Mouse (Mus musculus) right cerebral cortex, adult 2 months (tissue): Measurements from ENCODE around the gene Slc12a9.

Experiments
- DNase-seq, 2 experiments: peaks; one replicate each; pipeline ENCODE4 v3.0.0; 2021 to 2022; ENCODE audit warnings: low spot score in 2 of 2

The Slc12a9 gene

GRCm38 (mm10) chr5:137308356-137308755, 25.0 kb downstream of the Slc12a9 start:
- no peak for DNase-seq

DNA sequence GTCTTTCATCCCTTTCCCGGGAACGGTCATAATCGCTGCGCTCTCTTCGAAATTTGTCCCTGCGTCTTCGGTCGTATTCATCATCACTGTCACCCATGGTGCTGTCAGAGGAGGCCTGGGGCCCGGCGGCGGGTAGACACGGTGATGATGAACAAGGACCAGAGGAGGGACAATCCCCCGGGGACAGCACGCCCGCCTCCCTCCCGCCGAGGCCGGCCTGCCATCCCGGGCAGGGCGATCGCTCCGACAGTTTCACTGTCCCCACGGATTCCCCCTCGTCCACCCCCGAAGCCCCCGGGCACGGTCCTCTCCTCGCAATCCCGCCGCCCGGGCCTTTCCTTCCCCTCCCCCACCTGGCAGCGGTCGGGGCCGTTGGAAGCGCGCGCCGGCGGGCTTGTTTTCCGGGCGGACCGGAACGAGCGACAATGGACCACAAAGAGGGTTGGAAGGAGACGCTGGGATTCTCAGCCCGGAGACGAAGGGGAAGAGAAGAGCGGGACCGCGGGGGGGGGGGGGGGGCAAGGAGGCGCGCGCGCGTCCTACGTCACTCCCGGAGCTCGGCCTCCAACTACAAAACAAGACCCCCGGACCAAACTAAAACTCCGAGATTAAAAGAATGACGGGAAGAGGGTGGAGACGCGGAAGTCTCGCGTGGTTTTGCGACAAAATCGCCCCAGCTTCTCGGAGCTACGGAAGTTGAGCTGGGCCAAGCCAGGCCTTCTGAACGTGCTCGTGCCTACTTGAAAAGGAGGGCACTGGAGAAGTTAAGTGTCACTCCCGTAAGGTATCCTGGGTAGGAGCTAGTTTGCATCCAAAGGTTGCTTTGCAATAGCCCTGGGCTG, 26.1 kb downstream of the Slc12a9 start, which contains the start of gene Srrt:
Gene Srrt, minus strand, starts transcription at position 604 of the 842 bp plus-strand sequence.
- DNase-seq = peak; percentile 91 to 93

DNA sequence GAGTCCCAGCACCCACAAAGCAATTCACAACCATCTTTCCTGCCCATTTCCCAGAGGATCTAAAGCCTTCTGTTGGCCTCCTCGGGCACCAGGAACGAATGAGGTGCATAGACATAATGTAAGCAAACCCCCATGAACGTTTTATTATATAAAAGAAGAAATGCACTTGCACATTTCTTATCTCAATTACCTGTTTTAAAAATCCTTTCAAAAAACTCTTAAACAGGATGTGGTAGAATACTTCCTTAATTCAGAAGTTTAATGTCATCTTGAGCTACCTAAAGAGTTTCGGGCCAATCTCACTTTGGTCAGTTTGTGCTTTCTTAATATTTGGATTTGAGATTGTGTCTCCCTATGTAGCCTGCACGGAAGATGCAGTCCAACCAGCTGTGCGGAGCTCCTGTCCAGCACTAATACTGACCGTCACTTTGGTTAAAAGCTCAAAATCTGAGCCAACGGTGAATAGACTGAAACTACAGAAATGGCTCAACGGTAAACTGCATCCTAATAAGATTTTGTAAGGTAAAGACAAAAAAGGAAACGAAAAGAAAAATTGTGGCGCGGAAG, 26.9 kb downstream of the Slc12a9 start:
- DNase-seq = no peak

DNA sequence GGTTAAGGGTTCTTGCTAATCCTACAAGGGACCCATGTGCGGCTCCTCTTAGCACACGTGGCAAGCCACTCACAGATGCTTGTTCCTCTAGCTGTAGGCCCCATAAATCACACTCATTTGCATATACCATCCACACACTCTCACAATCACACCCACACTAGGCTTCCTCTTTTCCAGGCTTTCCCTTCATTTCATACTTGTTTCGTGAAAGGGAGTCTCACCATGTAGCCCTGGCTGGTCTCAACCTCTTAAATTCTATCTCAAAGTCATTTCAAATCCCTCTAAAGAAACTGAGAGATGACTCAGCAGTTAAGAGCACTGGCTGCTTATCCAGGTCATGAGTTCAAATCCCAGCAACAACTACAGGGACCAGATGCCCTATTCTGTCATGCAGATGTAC, 27.6 kb downstream of the Slc12a9 start:
- no peak for DNase-seq

DNA sequence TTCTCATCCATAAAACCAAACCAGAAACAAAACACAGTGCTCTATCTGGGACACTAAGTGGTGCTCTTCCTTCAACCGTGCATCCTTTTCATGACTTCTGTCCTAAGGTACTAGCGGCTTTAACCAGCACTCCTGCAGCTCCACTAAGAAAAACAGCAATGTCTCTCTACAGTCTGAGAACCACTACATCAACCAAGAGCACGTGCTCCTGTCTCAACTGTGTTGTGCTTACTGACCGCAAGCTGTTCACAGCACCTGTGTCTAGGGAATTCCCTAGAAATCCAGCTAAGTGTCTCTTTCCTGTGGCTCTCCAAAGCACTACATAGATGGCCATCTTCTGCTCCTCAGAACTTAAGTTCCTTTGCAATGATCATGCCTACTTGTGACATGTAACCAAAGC, 28.6 kb downstream of the Slc12a9 start:
- no peak for DNase-seq

DNA sequence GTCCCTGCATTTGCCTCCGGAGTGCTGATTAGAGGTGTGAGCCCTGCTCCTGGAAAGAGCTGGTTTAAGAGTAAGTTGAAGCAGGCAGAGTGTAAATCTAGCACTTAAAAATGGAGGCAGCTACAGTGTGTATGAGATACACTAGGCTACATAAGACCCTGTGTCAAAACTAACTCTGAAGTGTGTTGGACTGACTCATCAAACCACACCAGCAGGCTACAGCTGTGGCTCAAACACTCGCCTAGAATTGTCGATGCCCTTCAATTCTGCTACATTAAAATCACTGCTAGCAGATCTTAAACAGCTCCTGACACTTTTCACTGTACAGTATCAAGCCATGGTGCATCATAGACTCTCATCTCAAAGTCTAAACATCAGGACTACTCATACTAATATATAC, 29.2 kb downstream of the Slc12a9 start:
- DNase-seq = no peak

DNA sequence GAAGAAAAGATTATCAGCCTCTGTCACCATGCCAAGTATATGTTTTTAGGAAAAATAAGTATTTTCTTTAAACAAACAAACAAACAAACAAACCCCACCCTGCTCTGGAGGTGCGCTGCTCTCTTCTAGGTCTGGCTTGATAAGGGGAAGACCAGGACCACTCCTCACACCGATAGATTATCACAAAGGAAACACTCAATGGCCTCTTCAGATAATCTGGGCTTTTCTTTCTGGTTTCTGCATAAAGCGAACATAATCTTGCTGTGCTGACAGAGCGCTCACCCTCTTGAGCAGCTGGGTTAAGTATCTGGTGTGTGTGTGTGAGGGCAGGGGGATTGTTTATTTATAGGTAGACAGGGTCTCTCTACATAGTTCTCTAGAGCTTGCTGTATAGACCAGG, 29.8 kb downstream of the Slc12a9 start:
- DNase-seq = no peak

GRCm38 (mm10) chr5:137301253-137301652, 32.1 kb downstream of the Slc12a9 start:
- no peak for DNase-seq

DNA sequence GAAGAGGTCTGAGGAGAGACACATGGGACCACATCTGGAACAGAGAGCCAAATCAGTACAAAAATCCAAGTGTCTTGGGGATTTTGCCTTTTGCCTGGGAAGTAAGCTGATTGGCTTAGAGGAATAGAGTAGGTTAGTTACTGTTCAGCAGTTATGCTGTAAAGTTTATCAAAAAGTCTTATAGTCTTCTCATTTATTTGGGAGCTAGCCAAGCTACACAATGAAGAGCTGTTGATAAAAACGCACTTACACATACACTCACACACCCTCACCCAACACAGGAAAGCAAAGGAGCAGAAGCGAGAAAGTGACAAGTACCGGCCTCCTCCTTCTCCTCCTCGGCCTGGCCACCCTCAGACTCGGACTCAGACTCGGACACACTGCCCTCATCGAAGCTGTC, 34.2 kb downstream of the Slc12a9 start:
- DNase-seq = no peak

- DNase-seq = no peak
Measured at GRCm38 (mm10) chr5:137297126-137297525, 36.3 kb downstream of the Slc12a9 start.

DNA sequence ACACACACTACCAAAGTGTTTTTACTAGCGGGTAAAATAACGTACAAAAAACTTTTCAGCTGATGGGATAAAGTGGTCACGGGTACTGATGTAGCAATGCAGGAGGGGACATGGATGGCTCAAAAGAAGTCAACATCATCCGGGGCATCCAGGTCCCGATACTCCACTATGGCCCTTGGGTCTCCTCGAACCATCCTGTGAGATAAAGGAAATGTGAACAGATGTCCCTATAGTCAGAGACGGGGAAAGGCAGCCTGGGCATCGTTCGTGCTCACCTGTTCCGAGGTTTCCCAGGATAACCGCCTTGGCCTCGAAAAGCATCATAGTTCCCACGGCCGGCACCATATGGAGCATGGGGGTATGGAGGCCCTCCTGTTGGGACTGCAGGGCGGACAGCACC, 37.7 kb downstream of the Slc12a9 start:
- no peak for DNase-seq

GRCm38 (mm10) chr5:137295296-137295695, 38.1 kb downstream of the Slc12a9 start:
- DNase-seq = no peak

- no peak for DNase-seq
Measured at GRCm38 (mm10) chr5:137294744-137295093, 38.7 kb downstream of the Slc12a9 start.

GRCm38 (mm10) chr5:137293839-137294743, 39.3 kb downstream of the Slc12a9 start, which contains the start of gene Ufsp1:
Ufsp1 (plus strand) TSS chr5:137294629.
- DNase-seq = peak; percentile 95 to 96

DNA sequence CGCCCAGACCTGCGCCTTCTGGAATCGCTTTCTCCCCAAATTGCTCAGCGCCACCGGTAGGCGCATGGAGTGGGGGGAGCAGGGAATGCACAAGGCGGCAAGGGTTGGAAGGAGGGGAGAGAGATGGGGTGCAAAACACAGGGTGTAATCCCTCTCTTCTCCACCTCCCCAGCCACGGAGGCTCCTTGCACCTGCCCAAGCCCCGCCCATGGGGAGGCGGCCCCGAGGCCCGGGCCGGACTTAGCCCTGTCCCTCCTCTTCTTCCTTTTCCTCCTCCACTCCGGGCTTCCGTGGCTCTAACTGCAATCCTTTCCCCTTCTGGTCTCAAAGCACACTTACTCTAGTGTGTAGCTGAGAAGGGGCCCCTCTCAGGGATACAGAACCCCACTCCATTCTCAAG, 40.1 kb downstream of the Slc12a9 start:
- DNase-seq = peak; percentile 67 to 75

- DNase-seq = no peak
Measured at GRCm38 (mm10) chr5:137291381-137291926, 41.9 kb downstream of the Slc12a9 start.

DNA sequence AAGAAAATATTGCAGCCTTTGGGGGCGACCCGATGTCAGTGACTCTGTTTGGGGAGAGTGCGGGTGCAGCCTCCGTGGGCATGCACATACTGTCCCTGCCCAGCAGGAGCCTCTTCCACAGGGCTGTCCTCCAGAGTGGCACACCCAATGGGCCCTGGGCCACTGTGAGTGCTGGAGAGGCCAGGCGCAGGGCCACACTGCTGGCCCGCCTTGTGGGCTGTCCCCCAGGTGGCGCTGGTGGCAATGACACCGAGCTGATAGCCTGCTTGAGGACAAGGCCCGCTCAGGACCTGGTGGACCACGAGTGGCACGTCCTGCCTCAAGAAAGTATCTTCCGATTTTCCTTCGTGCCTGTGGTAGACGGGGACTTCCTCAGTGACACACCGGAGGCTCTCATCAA, 42.7 kb downstream of the Slc12a9 start:
- DNase-seq = no peak

DNA sequence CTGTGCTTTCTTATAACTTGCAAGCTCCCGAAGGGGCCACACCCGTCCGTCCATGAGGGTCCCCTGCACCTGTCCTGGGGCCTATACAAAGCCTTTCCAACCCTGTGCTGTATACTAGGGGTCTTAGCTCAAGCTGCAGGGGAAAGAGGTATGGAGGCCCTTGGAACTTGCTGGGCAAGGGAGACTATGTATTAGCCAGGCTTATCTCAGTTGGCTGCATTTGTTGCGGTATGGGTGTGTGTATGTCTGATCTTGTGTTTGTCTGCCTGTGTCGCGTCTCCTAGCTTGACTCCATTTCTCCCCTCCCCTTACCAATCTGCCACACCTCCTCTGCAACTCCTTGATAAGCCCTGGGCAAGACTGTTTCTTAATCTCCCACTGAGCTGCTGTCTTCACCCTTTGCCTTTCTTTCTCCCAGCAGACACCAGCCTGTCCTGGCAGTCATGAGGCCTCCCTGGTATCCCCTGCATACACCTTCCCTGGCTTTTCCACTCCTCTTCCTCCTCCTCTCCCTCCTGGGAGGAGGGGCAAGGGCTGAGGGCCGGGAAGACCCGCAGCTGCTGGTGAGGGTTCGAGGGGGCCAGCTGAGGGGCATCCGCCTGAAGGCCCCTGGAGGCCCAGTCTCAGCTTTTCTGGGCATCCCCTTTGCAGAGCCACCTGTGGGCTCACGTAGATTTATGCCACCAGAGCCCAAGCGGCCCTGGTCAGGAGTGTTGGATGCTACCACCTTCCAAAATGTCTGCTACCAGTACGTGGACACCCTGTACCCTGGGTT, 43.6 kb downstream of the Slc12a9 start:
- no peak for DNase-seq

DNA sequence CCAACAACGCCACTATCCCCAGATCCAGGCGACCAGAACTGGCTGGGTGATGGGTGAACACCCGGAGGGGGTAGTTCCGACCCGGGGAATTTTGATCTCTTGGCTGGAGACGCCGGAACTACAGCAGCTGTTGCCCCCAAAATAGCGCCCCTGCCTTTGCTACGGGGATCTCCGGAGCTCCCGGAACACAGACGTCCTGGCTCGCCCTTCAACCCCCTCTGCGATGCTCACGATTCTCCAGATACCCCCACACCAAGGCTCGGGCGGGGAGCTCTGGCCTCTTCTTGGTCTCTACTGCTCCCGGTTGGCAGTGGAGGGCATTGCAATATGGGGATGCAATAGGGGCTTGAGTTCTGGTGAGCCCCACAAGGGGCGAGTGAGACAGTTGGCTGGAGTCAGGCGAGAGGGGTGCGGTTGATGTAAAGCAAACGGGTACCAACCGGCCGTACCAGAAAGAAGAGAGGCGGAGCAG, 44.4 kb downstream of the Slc12a9 start:
- DNase-seq = peak; percentile 58 to 65

DNA sequence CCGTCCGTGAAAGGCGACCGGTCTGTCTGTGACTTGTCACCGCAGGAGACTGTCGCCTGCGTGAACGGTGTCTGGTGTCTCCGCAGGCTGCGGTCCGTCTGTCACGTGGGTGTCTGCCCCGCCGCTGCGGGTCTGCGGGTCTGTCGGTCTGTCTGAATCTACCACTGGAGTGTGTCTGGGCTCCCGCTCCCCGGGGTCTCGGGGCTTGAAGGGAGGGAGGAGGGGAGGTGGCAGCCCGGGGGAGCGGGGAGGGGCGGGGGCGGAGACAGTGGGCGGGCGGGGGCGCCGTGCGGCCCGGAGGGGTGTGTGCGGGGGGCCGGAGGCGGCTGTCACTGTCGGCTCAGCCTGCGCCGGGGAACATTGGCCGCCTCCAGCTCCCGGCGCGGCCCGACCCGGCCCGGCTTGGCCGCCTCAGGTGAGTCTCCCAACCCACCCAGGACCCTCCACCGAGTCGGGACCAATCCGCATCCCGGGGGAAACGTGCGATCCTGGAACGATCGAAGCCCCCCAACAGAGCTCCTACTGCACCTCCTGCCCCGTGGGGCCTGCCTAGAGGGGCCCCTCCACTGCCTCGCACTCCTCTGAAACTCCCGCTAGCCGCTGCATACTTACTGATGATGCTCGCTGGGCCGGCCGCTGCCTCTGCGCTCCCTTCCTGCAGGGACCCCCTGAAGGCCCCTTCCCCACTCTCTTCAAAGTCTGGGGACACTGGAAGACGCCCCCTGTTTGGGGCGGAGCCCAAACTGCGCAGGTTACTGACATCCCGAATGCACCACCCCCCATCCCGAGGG, 45.2 kb downstream of the Slc12a9 start:
- peak; percentile 65 to 72 for DNase-seq
